Mouse (Mus musculus) liver, embryonic 14.5 days (tissue): Measurements from ENCODE around the gene Pde9a.

Source experiments
- CTCF ChIP-seq: IDR thresholded peaks from 2 replicates; pipeline ENCODE4 v1.5.1; 2016; ENCODE audit warnings: antibody characterized with exemption, low read depth, control low read depth
- EP300 ChIP-seq: IDR thresholded peaks from 2 replicates; pipeline ENCODE4 v1.6.1; 2016; ENCODE audit warnings: antibody characterized with exemption, low read depth

DNA sequence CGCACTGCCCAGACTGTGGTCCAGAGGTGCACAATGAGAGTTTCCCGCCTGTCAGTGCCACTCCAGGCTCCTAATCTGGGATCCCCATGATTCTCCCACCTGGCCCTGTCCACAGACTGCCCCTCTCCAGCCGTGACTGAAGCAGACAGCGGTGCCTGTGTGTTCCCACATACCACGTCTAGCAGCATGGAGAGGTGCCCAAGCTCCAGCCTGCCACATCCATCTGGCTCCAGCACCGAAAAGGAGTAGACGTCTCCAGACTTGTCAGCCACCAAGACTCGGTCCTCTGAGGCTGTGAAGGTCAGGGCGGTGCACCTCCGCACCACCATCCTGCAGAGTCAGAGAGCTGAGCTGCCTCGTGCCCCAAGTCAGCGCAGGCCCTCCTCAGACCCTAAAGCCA, 117.3 kb downstream of the Pde9a start:
- TF ChIP-seq EP300 (no peak), CTCF (no peak)
